Mouse (Mus musculus) brain, adult 2 months (tissue): Measurements from ENCODE around the gene Dhrs1.

Source experiments
- DNase-seq: peaks from one replicate; pipeline ENCODE4 v3.0.0; 2011; ENCODE audit warnings: low read depth, low spot score

Dhrs1 gene

GRCm38 (mm10) chr14:55721700-55722437 is 23.6 kb downstream of the Dhrs1 start, which contains the start of gene Rabggta:
TSS of gene Rabggta (minus strand) at chr14:55722263.
- DNase-seq = peak; percentile 98

GRCm38 (mm10) chr14:55721076-55721475 is 24.4 kb downstream of the Dhrs1 start:
- DNase-seq = no peak

GRCm38 (mm10) chr14:55720666-55721065 is 24.8 kb downstream of the Dhrs1 start:
- DNase-seq = no peak

GRCm38 (mm10) chr14:55719737-55720136 is 25.8 kb downstream of the Dhrs1 start:
- peak; percentile 25 for DNase-seq

DNA sequence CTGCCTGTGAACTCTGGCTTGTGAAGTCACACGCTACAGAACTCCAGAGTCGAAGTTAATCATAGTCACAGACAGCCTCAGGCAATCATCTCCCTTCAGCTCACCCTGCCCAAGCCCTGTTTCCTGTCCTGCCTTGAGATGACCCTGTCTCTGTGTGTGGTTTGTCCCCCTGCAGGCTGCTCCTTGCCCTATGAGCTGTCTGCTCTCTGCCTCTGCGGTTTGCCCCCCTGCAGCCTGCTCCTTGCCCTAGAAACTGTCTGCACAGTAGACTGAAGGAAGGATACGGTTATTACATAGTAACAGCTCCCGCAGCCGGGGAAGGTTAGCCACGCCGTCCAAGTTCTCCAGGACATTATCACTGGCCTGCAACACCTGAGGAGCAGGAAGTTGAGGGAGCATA is 28.6 kb downstream of the Dhrs1 start:
- no peak for DNase-seq

- no peak for DNase-seq
Measured at GRCm38 (mm10) chr14:55716271-55716670, 29.2 kb downstream of the Dhrs1 start.

DNA sequence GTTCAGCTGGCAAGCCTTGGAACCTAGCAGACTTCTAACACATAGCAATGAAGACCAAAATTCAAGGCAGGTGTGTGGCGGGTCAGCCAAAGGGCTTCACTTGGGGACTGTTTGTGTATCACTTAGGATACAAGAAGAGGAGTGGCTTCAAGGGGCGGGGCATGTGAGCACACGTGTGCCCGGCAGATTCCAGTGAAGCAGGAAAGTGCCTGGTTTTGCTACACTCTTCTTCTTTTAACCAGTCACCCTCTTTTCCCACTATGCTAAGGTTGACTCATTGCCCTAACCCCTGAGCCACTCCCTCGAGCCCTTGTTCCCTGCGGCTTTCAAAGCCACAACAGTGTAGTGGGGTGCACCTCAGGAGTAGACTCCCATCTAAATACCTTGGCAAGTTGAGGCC is 30.6 kb downstream of the Dhrs1 start:
- DNase-seq = no peak

- no peak for DNase-seq
Measured at GRCm38 (mm10) chr14:55713729-55714122, 31.8 kb downstream of the Dhrs1 start, which contains the start of gene Tgm1. TSS of gene Tgm1 (minus strand) at chr14:55713926.

DNA sequence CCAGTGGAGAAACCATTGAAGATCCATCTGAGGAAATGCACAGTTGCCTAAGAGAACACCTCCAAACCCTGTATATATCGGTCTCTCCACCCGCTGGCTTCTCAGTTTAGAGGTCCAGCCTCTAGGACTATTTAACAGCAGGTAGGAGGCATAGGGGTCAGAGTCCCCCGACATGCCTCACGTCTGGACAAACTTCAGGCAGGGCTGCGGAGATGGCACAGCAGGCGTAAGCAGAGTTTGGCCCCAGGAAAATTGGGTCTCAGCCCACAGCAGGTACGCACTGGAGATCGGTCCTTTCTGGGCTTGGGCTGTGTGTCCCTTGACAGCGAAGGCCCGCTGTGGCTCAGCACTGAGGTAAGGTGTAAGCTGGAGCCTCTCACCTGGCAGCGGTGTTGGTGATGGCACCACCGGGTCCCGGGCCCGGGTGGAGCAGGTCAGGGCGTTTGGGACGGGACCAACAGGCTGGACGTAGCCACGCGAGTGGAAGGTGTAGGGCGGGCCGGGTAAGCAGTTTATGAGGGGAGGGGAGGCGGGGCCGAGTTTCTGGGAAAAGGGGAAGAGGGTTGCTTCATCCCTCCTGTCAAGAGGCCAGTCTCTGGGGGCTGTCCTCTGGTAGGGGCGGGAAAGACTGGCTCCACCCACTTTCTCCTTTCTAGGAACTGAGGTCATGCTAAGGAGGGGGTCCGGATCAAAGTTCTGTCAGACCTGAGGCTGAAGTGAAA is 32.3 kb downstream of the Dhrs1 start:
- no peak for DNase-seq

DNA sequence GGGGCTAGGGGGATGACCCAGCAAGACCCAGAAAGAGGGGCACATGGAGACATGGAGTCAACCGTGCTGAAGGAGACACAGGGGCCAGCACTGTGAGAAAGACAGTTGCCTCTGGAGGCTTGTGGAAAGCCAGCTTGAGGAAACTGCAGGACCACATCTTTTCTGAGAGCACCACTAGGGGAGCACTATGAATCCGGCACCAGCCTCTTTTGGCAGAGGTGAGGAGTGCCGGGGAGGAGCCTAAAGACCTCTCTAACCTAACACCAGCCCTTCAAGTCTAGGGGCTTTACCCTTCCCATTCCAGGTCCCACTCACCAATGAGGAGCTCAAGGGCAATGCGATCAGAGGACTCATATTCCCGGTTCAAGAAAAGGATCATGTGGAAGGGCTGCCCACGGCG is 33.7 kb downstream of the Dhrs1 start:
- no peak for DNase-seq

DNA sequence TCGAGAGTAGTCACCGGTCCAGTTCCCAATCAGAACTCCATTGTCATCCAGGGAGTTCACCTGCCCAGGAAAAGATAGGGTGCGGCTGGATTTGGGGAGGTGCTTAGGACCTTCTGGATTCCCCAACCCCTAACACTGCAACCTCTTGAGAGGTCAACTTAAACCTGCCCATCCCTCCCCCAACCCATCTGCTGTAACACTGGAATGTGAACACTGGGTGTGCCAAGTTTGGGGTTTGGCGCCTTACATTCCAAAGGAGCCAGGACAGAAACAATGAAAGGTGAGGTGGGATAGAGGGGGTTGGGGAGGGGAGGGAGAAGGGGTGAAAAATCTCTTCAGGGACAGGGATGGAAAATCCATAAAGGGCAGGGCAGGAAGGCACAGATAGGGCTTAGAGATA is 36.0 kb downstream of the Dhrs1 start:
- no peak for DNase-seq

GRCm38 (mm10) chr14:55707397-55707796 is 38.1 kb downstream of the Dhrs1 start:
- DNase-seq = no peak

GRCm38 (mm10) chr14:55706051-55706600 is 39.4 kb downstream of the Dhrs1 start:
- no peak for DNase-seq

DNA sequence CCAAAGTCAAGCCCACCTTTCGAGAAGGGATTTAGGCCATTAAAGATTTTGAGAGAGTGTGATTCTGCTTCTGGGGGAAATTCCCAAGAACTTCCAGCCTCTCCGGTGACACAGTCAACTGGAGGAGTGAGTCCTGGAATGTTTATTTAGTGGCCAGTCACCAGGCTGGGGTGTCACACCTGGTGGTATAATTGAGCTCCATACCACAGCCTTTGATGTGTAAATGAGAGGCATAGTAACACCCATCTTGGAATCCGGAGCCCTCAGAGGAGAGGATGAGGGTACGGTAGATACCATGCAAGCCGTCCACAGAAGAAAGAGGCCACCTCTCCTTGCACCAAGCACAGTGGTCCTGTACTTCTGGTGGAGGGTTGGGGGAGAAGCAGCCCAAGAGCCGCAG is 42.7 kb downstream of the Dhrs1 start:
- no peak for DNase-seq

GRCm38 (mm10) chr14:55701131-55701530 is 44.4 kb downstream of the Dhrs1 start:
- DNase-seq = no peak

DNA sequence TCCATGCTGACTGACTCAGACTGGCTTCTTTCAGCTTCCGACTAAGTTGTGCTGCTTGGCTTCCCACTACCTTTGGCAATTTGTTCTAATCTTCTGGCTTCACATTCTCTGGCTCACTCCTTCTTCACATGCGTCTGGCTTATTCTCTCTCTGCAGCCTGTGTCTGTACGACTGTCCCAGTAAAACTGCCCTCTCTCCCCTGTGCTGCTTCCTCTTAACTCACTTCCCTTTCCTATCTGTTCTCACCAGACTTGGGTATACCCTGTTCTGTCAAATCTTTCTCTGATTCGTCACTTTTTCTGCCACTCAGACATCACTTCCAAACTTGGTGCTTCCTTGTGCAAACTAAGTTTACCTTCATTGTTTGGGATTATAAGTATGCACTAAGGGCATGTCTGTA is 48.3 kb downstream of the Dhrs1 start:
- DNase-seq = no peak

DNA sequence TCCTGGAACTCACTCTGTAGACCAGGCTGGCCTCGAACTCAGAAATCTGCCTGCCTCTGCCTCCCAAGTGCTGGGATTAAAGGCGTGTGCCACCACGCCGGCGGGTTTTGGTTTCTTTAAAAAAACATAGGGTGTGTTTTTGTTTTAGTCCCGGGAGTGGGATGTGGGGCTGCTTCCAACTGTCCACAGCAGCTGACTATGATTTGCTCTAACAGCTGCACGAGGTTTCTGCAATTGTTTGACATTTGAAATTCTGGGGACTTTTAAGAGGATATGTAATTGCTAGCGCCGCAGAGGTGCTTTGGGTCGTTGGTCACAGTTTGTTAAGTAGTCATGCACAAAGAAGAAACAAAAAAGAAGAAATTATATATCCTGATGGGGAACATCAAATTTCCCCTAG is 56.1 kb downstream of the Dhrs1 start:
- DNase-seq = no peak
